ENCODE assay signal across 19 mouse cellular contexts in the genomic region with DNA sequence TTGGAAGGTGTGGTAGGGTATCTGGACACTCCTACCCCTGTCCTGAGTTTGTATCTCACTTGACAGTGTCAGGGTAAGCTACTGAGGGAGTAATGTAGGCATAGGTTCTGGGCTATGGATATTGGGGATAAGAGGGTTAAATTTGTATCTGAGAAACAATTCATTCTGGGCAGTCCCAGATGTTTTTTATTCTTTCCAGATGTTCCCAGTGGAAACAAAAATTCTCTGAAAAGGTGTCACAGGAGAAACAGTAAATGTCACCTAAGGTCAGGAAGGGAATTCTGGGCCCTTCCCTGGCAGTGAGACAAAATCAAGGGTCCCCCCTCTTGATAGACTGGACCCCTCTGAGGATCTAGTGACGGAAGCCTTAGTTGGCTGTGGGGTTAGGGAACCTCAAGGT. TPM values are rescaled to one million over a fixed set of nuclear protein-coding genes. Genes with fewer than 3 reads are reported as not detected.
"Had no signal": no experiment of that assay in that cellular context is flagged by ENCODE, and none has a peak within 500 bp of the region (broad histone marks: within the 10 kb centered on the region; RNA-seq: fewer than 3 reads in every experiment).

No protein-coding gene starts in this region.

- H3K4me1 ChIP-seq: neural tube, embryonic 15.5 days had no signal

- H3K4me3 ChIP-seq: kidney, embryonic 15.5 days; myocyte; neural tube, embryonic 15.5 days had no signal

- H3K4me2 ChIP-seq: kidney, embryonic 15.5 days; neural tube, embryonic 15.5 days had no signal

- H3K27me3 ChIP-seq: kidney, embryonic 15.5 days; neural tube, embryonic 15.5 days had no signal

- H3K27ac ChIP-seq: kidney, embryonic 15.5 days; liver, embryonic 14.5 days; neural tube, embryonic 15.5 days had no signal

- H3K9ac ChIP-seq: kidney, embryonic 15.5 days; liver, embryonic 14.5 days; neural tube, embryonic 15.5 days had no signal

- DNase-seq: kidney, adult 2 months; kidney, postnatal 14 days; lung, adult 18-20 months; midbrain, embryonic 14.5 days; right cerebral cortex, postnatal 4 days; spleen, adult 18-20 months; thymus, postnatal 4 days had no signal

- H3K9me3 ChIP-seq: kidney, embryonic 15.5 days; neural tube, embryonic 15.5 days had no signal

- H3K36me3 ChIP-seq: kidney, embryonic 15.5 days; neural tube, embryonic 15.5 days had no signal

RNA-seq across cellular contexts. Expression of a gene that starts 1.9 kb away (rescaled TPM):
- total RNA-seq: left cerebral cortex, adult 18-20 months had no signal
- polyA plus RNA-seq: myocyte had no signal

RNA-seq across cellular contexts. Expression of a gene that starts 14.8 kb away (rescaled TPM):
- total RNA-seq: layer of hippocampus, postnatal 14 days; left cerebral cortex, adult 18-20 months; left cerebral cortex, postnatal 36 days; liver, adult 2 months; megakaryocyte-erythroid progenitor cell, adult 5-6 weeks had no signal
- polyA plus RNA-seq: kidney, embryonic 15.5 days; liver, adult 2 months; liver, embryonic 14.5 days; lung, embryonic 16.5 days; midbrain, embryonic 14.5 days; myocyte; neural tube, embryonic 11.5 days; neural tube, embryonic 15.5 days; stomach, embryonic 16.5 days had no signal

RNA-seq across cellular contexts. Expression of a gene that starts 36.7 kb away (rescaled TPM):
- total RNA-seq: layer of hippocampus, postnatal 14 days; left cerebral cortex, adult 18-20 months; left cerebral cortex, postnatal 36 days had no signal
- polyA plus RNA-seq: midbrain, embryonic 14.5 days had no signal

RNA-seq across cellular contexts. Expression of a gene that starts 39.9 kb away (rescaled TPM):
- total RNA-seq: liver, adult 2 months had no signal
- polyA plus RNA-seq: liver, adult 2 months had no signal
